Mouse (Mus musculus) megakaryocyte, embryonic 14.5 days (primary cell): ENCODE measurements around the gene Hba-a2.

Experiments
- FLI1 ChIP-seq: IDR thresholded peaks from 2 replicates; pipeline ENCODE4 v1.6.1; 2012; ENCODE audit warnings: low read length, inconsistent platforms, mixed read lengths
- GATA1 ChIP-seq: IDR thresholded peaks from 3 replicates; pipeline ENCODE4 v1.6.1; 2012; ENCODE audit warnings: mixed read lengths, low read length, inconsistent platforms, borderline replicate concordance

GRCm38 (mm10) chr11:32340476-32341473, 44.5 kb downstream of the Hba-a2 start:
- TF ChIP-seq GATA1 = no peak
- TF ChIP-seq FLI1 = no peak
